Mouse (Mus musculus) liver, embryonic 15.5 days (tissue): ENCODE results near the gene Plekhj1. TPM values are rescaled to one million over a fixed set of nuclear protein-coding genes. Genes with fewer than 3 reads are reported as not detected.
A peak's percentile ranks its signal among the peaks of the same experiment; 100 is the strongest.

Experiments
- ATAC-seq: fragments of 200-750 bp; cut with Nextera tagmentation; 2 replicates; pipeline ENCODE4 v1.8.0; 2017; ENCODE audit warnings: moderate number of reproducible peaks, mild to moderate bottlenecking, moderate library complexity; ENCODE audit not compliant: insufficient read depth
- H3K27ac ChIP-seq: fragments of 300-500 bp; sonication (generic); replicated peaks from 2 replicates; pipeline ENCODE4 v1.5.1; 2015; ENCODE audit warnings: mild to moderate bottlenecking, inconsistent platforms
- H3K27me3 ChIP-seq: fragments of 300-500 bp; sonication (generic); 2 replicates; pipeline ENCODE4 v1.6.1; 2015; ENCODE audit warnings: mild to moderate bottlenecking, inconsistent platforms
- H3K36me3 ChIP-seq: fragments of 300-500 bp; sonication (generic); replicated peaks from 2 replicates; pipeline ENCODE4 v1.6.1; 2015; ENCODE audit warnings: moderate library complexity, mild to moderate bottlenecking, inconsistent platforms
- H3K4me1 ChIP-seq: fragments of 300-500 bp; sonication (generic); replicated peaks from 2 replicates; pipeline ENCODE4 v1.6.1; 2015; ENCODE audit warnings: inconsistent platforms
- H3K4me2 ChIP-seq: fragments of 300-500 bp; sonication (generic); 2 replicates; pipeline ENCODE4 v1.6.1; 2015; ENCODE audit warnings: moderate library complexity, mild to moderate bottlenecking, inconsistent platforms
- H3K4me3 ChIP-seq: fragments of 300-500 bp; sonication (generic); replicated peaks from 2 replicates; pipeline ENCODE4 v1.5.1; 2015; ENCODE audit warnings: mild to moderate bottlenecking, inconsistent platforms
- H3K9ac ChIP-seq: fragments of 300-500 bp; sonication (generic); 2 replicates; pipeline ENCODE4 v1.6.1; 2015; ENCODE audit warnings: moderate library complexity, mild to moderate bottlenecking, inconsistent platforms
- H3K9me3 ChIP-seq: fragments of 300-500 bp; sonication (generic); replicated peaks from 2 replicates; pipeline ENCODE4 v1.6.1; 2016; ENCODE audit warnings: inconsistent platforms
- WGBS: fragments of 180-500 bp; shearing (Covaris S2); methylation state at CpG from one replicate; pipeline ENCODE4 v1.1.7; 2015; ENCODE audit warnings: mixed read lengths; ENCODE audit not compliant: insufficient replicate concordance; 5-methylcytosine and 5-hydroxymethylcytosine counted together
- polyA plus RNA-seq: library from polyadenylated mRNA; unstranded; fragments of >200 nt; fragmentation: Nextera tagmentation; extraction: Ambion mirVana; gene quantifications from 2 replicates; pipeline ENCODE4 v1.2.1, GENCODE M21; 2015

The Plekhj1 gene
- 73.6 and 83.0 TPM in 2 replicates for polyA plus RNA-seq

DNA sequence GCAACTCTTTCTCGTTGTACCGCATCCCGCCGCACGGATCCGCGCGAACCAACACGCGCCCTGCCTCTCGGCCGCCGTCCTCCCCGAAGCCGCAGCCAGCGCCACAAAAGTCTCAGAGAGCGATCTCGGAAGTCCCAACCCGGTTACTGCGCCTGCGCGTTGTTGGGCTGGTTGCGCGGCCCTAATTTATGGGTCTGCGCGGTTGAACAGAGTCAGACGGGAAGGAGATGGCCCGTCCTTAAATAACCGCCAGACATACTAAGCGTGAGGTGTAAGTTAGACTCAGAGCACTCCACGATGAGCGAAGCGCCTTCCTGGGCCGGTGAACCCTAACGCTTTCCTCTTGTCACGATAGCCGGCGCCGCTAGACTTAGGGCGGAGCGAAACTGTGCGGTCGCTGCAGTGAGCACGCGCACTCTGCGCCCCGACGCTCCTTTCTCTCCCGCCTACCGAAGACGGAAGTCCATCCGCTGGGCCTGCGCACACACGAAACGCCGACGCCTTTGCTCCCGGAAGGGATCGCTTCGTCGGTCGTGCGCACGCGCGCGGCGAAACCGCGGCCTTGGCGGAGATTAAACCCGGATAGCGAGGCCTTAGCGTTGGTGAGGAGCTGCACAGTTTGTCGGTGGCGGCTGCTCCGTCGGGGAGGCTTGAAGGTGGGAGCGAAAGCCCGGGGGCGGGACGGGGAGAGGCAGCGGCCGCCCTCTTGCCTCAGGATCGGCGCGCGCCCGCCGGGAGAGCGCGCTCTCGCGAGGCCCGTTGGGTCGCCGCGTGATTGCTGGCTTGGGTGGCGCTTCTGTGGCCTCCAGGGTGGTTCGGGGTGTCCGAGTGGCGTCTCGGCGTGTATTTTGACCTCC, at the start of gene Plekhj1, which contains the start of gene Sf3a2:
Gene Plekhj1, minus strand, starts transcription at position 477 of the 857 bp plus-strand sequence.
Gene Sf3a2, plus strand, starts transcription at position 49 of the 857 bp plus-strand sequence.
- peak; percentile 92 for ATAC-seq
- WGBS, result under 1% methylated on average over 104 of the region's 104 CpGs
- H3K27me3 ChIP-seq, result no peaks in the 10 kb centered on the region

GRCm38 (mm10) chr10:80845732-80846131, 47.3 kb upstream of the Plekhj1 start:
- WGBS, result 65% methylated on average over 12 of the region's 12 CpGs
- Histone ChIP-seq H3K27ac (no peak overlapping the region), H3K4me2 (no peak overlapping the region), H3K4me3 (no peak overlapping the region), H3K36me3 (no peaks in the 10 kb centered on the region), H3K27me3 (peaks cover 66% of the 10 kb centered on the region), H3K9me3 (no peaks in the 10 kb centered on the region), H3K9ac (no peak overlapping the region), H3K4me1 (peaks cover 26% of the 10 kb centered on the region)
- no peak for ATAC-seq

More for the DNA sequence above, at the start of gene Plekhj1, which contains the start of gene Sf3a2:
- Histone ChIP-seq H3K36me3 (peaks cover 68% of the 10 kb centered on the region), H3K27ac (peak within 1 kb of the TSS; percentile 98), H3K9ac (peak within 1 kb of the TSS; percentile 92), H3K4me2 (peak within 1 kb of the TSS; percentile 89), H3K9me3 (no peaks in the 10 kb centered on the region), H3K4me1 (peaks cover 38% of the 10 kb centered on the region), H3K4me3 (peak within 1 kb of the TSS; percentile 84)

DNA sequence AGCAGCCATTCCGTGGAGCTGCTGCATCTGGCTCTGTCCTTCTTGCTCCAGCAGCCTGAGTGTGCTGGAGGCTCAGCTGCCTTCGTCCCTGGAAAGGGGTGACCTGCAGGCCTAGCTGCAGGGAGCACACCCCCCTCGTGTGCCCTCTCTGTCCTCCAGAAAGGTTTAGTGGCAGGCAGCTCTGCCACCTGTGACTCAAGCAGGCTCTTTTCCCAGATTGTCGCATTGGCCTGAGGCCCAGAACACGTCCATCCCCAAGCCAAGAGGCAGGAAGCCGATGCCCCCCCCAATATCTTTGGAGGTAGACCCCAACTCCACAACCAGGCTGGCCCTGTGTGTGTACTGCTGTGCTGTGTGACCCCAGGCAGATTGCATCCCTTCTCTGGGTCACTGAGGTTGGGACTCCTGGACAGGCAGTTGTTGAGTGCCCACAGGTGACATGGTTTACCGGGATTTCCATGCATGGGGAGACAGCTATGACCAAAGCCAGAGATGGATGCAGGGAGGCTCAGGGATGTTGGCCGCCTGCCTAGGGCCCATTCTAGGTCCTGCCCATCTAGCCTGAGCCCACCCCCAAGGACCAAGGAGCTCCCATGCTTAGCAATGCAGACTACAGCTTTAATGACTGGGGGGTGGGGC, 46.7 kb upstream of the Plekhj1 start:
- Histone ChIP-seq H3K4me1 (peaks cover 23% of the 10 kb centered on the region), H3K36me3 (no peaks in the 10 kb centered on the region), H3K27ac (no peak overlapping the region), H3K4me3 (no peak overlapping the region), H3K4me2 (no peak overlapping the region), H3K9ac (no peak overlapping the region), H3K27me3 (peaks cover 72% of the 10 kb centered on the region), H3K9me3 (no peaks in the 10 kb centered on the region)
- WGBS, result 58% methylated on average over 8 of the region's 8 CpGs
- ATAC-seq, result no peak

GRCm38 (mm10) chr10:80843931-80844547, 45.6 kb upstream of the Plekhj1 start, which contains the start of gene Lingo3:
Gene Lingo3 (minus strand): TSS chr10:80844039.
- no peak for ATAC-seq
- no peak within 1 kb of the TSS for H3K9ac ChIP-seq
- WGBS, result 6% methylated on average over 51 of the region's 51 CpGs

GRCm38 (mm10) chr10:80843087-80843930, 44.9 kb upstream of the Plekhj1 start:
- Histone ChIP-seq H3K4me1 (peaks cover 9% of the 10 kb centered on the region), H3K9ac (no peak overlapping the region), H3K36me3 (no peaks in the 10 kb centered on the region), H3K27me3 (peaks cover 90% of the 10 kb centered on the region), H3K4me2 (peak overlapping the region; percentile 46), H3K9me3 (no peaks in the 10 kb centered on the region), H3K4me3 (peak overlapping the region; percentile 32), H3K27ac (no peak overlapping the region)
- ATAC-seq, result no peak
- 12% methylated on average over 32 of the region's 32 CpGs for WGBS

More at GRCm38 (mm10) chr10:80843931-80844547, 45.6 kb upstream of the Plekhj1 start, which contains the start of gene Lingo3:
- H3K27ac ChIP-seq, result no peak within 1 kb of the TSS
- peaks cover 83% of the 10 kb centered on the region for H3K27me3 ChIP-seq
- H3K9me3 ChIP-seq, result no peaks in the 10 kb centered on the region
- H3K4me1 ChIP-seq, result peaks cover 16% of the 10 kb centered on the region
- H3K4me3 ChIP-seq, result peak within 1 kb of the TSS; percentile 32
- H3K4me2 ChIP-seq, result peak within 1 kb of the TSS; percentile 46
- H3K36me3 ChIP-seq, result no peaks in the 10 kb centered on the region

DNA sequence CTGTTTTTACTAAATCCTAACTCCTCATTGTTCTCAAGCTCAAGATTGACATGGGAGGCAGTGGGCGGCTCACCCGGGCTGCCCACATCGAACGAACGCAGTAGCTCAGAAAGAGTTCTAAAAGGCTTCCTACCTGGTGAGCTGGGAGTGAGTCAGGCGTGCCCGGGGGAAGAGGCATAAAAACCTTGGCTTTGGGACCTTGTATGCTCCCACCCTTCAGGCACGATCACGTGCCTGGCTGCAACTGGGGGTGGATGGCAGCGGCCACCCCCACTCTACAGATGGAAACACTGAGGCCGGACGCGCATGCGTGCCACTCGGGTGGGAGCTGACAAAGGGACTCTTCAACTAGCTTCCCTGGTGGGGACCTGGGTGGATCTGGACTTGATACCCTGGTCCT, 43.9 kb upstream of the Plekhj1 start:
- Histone ChIP-seq H3K9me3 (no peaks in the 10 kb centered on the region), H3K27ac (no peak overlapping the region), H3K36me3 (no peaks in the 10 kb centered on the region), H3K9ac (no peak overlapping the region), H3K27me3 (peaks cover 100% of the 10 kb centered on the region), H3K4me3 (no peak overlapping the region), H3K4me2 (no peak overlapping the region), H3K4me1 (peaks cover 6% of the 10 kb centered on the region; the same call in 1 of the 2 replicates)
- WGBS, result 73% methylated on average over 15 of the region's 15 CpGs
- ATAC-seq, result no peak

GRCm38 (mm10) chr10:80841685-80842084, 43.3 kb upstream of the Plekhj1 start:
- 63% methylated on average over 2 of the region's 2 CpGs for WGBS

GRCm38 (mm10) chr10:80839848-80840247, 41.4 kb upstream of the Plekhj1 start:
- Histone ChIP-seq H3K36me3 (no peaks in the 10 kb centered on the region), H3K4me1 (peaks cover 14% of the 10 kb centered on the region), H3K4me2 (no peak overlapping the region), H3K9ac (no peak overlapping the region), H3K27ac (no peak overlapping the region), H3K27me3 (peaks cover 100% of the 10 kb centered on the region), H3K4me3 (no peak overlapping the region), H3K9me3 (no peaks in the 10 kb centered on the region)
- 45% methylated on average over 6 of the region's 6 CpGs for WGBS
- ATAC-seq, result no peak

More at GRCm38 (mm10) chr10:80841685-80842084, 43.3 kb upstream of the Plekhj1 start:
- Histone ChIP-seq H3K4me3 (no peak overlapping the region), H3K4me2 (no peak overlapping the region), H3K27me3 (peaks cover 100% of the 10 kb centered on the region), H3K36me3 (no peaks in the 10 kb centered on the region), H3K9me3 (no peaks in the 10 kb centered on the region), H3K4me1 (peaks cover 11% of the 10 kb centered on the region), H3K27ac (no peak overlapping the region), H3K9ac (no peak overlapping the region)
- ATAC-seq, result no peak

DNA sequence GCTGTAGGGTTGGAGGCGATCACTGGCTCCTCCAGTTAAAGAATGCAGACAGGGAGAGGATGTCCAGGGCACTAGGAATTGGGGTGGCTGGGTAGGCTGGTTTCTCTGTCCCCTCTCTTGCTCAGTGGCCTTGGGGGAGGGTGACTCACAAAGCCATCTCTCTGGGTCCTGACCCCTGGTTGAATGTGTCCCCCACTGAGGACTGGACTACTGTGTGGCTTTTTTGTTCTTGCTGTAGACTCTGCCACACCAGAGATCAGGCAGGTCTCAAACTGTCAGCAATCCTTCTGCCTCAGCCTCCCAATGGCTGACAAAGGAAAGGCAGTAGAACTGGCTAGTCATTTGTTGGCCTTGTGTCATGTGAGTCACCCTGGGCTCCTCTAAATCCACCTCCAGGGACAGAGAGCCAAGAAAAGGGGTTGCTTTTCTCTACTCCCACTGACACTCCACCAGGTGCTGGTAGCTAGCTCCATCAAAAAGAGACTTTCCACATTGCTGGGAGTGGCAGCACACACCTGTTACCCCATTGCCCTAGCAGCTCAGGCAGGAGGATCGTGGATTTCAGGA, 40.0 kb upstream of the Plekhj1 start:
- no peaks in the 10 kb centered on the region for H3K36me3 ChIP-seq
- H3K9me3 ChIP-seq, result no peaks in the 10 kb centered on the region
- H3K4me3 ChIP-seq, result no peak overlapping the region
- H3K4me2 ChIP-seq, result no peak overlapping the region
- H3K27ac ChIP-seq, result no peak overlapping the region
- peaks cover 100% of the 10 kb centered on the region for H3K27me3 ChIP-seq
- WGBS, result 40% methylated on average over 2 of the region's 2 CpGs
- H3K4me1 ChIP-seq, result peaks cover 11% of the 10 kb centered on the region
- H3K9ac ChIP-seq, result no peak overlapping the region
- no peak for ATAC-seq

DNA sequence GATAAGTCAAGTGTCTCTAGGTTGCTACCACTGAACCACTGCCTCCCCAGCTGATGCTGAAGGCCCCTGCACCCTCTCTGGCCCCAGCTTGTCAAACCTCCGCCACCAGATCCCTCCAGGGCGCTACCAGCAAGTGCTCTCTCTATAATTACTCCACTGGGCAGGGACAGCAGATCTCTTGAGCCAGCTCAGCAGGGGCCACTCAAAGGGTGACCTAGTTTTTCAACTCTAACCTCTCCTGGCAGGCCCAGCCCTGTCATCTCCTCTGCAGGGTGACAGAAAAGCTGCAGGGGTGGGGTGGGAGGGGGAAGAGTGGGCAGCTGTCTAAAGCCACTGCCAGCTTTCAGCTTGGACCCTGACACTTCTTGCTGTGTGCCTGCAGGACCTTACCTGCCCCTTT, 39.4 kb upstream of the Plekhj1 start:
- Histone ChIP-seq H3K27ac (no peak overlapping the region), H3K4me2 (no peak overlapping the region), H3K27me3 (peaks cover 100% of the 10 kb centered on the region), H3K4me1 (peaks cover 11% of the 10 kb centered on the region), H3K4me3 (no peak overlapping the region), H3K9me3 (no peaks in the 10 kb centered on the region), H3K9ac (no peak overlapping the region), H3K36me3 (no peaks in the 10 kb centered on the region)
- no peak for ATAC-seq
- WGBS, result 38% methylated on average over 2 of the region's 2 CpGs
